Mouse (Mus musculus): Measurements from ENCODE around the gene Ptgr1. TPM values are rescaled to one million over a fixed set of nuclear protein-coding genes. Genes with fewer than 3 reads are reported as not detected.

Gene Ptgr1
- total and polyA plus RNA-seq, 2 experiments from 2014 or later, result 2.0 to 3.8 TPM

DNA sequence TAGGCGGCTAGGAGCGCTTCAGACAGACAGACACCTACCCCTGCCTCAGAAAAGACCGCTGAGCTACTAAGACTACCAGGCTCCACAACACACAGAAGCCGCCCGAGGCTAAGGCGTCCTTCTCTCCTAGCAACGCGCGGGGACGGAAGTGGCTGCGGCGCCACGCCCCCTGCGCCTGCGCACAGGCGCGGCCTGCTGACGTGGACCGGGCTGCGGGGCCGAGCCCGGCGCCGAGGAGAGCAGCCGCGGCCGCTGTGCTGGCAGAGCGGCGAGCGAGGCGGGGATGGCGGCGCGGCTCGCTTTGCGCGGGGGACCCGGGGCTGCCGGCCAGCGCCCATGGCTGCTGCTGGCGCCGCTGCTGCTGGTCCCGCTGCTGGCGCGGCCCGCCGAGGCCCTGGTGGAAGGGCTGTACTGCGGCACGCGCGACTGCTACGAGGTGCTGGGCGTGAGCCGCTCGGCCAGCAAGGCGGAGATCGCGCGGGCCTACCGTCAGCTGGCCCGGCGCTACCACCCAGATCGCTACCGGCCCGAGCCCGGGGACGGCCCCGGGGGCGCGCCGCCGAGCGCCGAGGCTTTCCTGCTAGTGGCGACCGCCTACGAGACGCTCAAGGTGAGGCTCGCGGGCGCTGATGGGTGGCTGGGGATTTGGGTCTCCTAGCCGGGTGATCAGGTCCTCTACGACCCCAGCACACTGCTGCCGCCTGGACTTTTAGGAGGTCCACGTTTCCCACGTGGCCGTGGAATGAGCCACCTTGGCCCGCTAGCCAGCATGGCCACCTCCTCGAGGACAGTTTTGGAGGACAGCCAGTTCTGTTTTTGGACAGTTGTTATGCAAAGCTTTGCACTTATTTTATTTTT, 16.3 kb upstream of the Ptgr1 start, which contains the start of gene Gm20503:
Gene Gm20503, plus strand, starts transcription at position 263 of the 858 bp plus-strand sequence.
- H3K9me3 ChIP-seq (ENCODE audit: low read length), result no peaks in the 10 kb centered on the region
- H3K4me1 ChIP-seq (ENCODE audit: insufficient read depth), result peaks cover 8% of the 10 kb centered on the region; the same call in 1 of the 2 replicates
- H3K4me2 ChIP-seq (ENCODE audit: low read depth), result peak within 1 kb of the TSS; percentile 93
- H3K9ac ChIP-seq, result peak within 1 kb of the TSS; percentile 76
- H3K27me3 ChIP-seq (ENCODE audit: insufficient read depth, low read length), result no peaks in the 10 kb centered on the region
- WGBS, result 2% methylated on average over 83 of the region's 89 CpGs
- ATAC-seq (peak; percentile 99), DNase-seq (peak; percentile 96)
- TF ChIP-seq CTCF (IDR thresholded peaks at IDR 0.05; ENCODE audit: low read depth), result no peak
- peak within 1 kb of the TSS; percentile 80 for H3K27ac ChIP-seq (ENCODE audit: low read depth, low read length)
- H3K4me3 ChIP-seq (ENCODE audit: low read depth, low read length), result peak within 1 kb of the TSS; percentile 72
- H3K36me3 ChIP-seq (ENCODE audit: insufficient read depth), result no peaks in the 10 kb centered on the region

DNA sequence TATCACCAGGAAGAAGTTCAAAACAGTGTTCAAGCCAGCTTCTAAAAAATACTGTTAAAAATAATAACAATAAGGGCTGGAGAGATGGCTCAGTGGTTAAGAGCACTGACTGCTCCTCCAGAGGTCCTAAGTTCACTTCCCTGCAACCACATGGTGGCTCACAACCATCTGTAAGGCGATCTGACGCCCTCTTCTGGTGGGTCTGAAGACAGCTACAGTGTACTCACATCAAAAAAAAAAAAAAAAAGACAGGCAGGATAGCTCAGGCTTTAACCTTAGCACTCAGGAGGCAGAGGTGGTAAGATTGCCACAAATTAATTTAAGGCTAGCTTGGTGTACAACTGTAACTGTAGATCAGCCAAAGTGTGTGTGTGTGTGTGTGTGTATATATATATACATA, 13.7 kb upstream of the Ptgr1 start:
- Histone ChIP-seq H3K9me3 (ENCODE audit: low read length) (no peaks in the 10 kb centered on the region), H3K4me1 (ENCODE audit: insufficient read depth) (peaks cover 8% of the 10 kb centered on the region; the same call in 1 of the 2 replicates), H3K36me3 (ENCODE audit: insufficient read depth) (no peaks in the 10 kb centered on the region), H3K4me3 (ENCODE audit: low read depth, low read length) (no peak overlapping the region), H3K27ac (ENCODE audit: low read depth, low read length) (no peak overlapping the region), H3K4me2 (ENCODE audit: low read depth) (no peak overlapping the region), H3K27me3 (ENCODE audit: insufficient read depth, low read length) (no peaks in the 10 kb centered on the region), H3K9ac (no peak overlapping the region)
- DNase-seq, result no peak
- ATAC-seq, result no peak
- TF ChIP-seq CTCF (IDR thresholded peaks at IDR 0.05; ENCODE audit: low read depth), result peak; percentile 43
- 2% methylated on average over 2 of the region's 2 CpGs for WGBS

DNA sequence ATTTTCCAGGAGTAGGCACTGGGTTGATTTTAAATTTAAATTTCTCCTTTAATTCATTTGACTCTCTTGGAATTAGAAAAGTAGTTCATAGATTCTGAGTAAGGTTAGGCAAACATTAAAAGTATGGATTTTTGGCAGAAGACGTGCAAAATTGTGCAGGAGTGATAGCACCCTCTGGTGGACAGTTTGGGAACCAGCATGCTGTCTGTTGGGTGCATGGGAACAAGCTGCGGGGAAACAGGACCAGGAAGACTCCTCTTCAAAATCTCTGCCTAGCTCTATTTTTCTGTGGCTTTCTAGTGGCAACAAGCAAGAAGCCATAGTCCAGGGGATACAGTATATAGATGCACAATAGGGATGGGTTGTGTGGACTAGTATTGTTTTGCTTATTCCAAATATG, 12.8 kb upstream of the Ptgr1 start:
- no peak for ATAC-seq
- 6% methylated on average over 2 of the region's 2 CpGs for WGBS

DNA sequence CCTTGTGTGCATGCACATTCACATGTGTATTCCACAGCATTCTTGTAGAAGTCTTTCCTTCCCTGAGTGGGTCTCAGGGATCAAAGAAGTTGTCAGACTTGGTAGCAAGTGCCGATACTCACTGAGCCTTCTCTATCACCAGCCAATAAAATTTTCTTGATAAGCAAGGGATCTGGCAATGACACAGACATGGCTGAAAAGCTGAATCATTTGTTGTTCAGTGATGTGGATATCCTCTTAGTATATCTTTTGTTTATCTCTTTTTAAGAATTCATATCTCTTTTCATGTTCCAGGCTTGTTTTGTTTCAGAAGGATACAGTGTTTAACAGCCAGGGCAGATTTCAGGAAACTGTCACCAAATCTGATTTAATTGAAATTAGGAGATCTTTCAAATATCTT, 11.8 kb upstream of the Ptgr1 start:
- Histone ChIP-seq H3K9ac (no peak overlapping the region), H3K36me3 (ENCODE audit: insufficient read depth) (no peaks in the 10 kb centered on the region), H3K27me3 (ENCODE audit: insufficient read depth, low read length) (no peaks in the 10 kb centered on the region), H3K4me1 (ENCODE audit: insufficient read depth) (0 out of 2 replicates have a peak, but pooled peaks cover under 1% of the 10 kb centered on the region), H3K27ac (ENCODE audit: low read depth, low read length) (no peak overlapping the region), H3K4me2 (ENCODE audit: low read depth) (no peak overlapping the region), H3K9me3 (ENCODE audit: low read length) (no peaks in the 10 kb centered on the region), H3K4me3 (ENCODE audit: low read depth, low read length) (no peak overlapping the region)
- DNase-seq, result no peak
- WGBS, result 70% methylated on average over 1 of the region's 1 CpGs
- TF ChIP-seq CTCF (IDR thresholded peaks at IDR 0.05; ENCODE audit: low read depth), result no peak
- no peak for ATAC-seq

More for the DNA sequence above, 12.8 kb upstream of the Ptgr1 start:
- H3K9me3 ChIP-seq (ENCODE audit: low read length), result no peaks in the 10 kb centered on the region
- H3K4me1 ChIP-seq (ENCODE audit: insufficient read depth), result peaks cover 8% of the 10 kb centered on the region; the same call in 1 of the 2 replicates
- no peak overlapping the region for H3K4me2 ChIP-seq (ENCODE audit: low read depth)
- H3K36me3 ChIP-seq (ENCODE audit: insufficient read depth), result no peaks in the 10 kb centered on the region
- H3K4me3 ChIP-seq (ENCODE audit: low read depth, low read length), result no peak overlapping the region
- TF ChIP-seq CTCF (IDR thresholded peaks at IDR 0.05; ENCODE audit: low read depth), result peak; percentile 90
- no peaks in the 10 kb centered on the region for H3K27me3 ChIP-seq (ENCODE audit: insufficient read depth, low read length)
- DNase-seq, result peak; percentile 86
- no peak overlapping the region for H3K27ac ChIP-seq (ENCODE audit: low read depth, low read length)
- H3K9ac ChIP-seq, result no peak overlapping the region

DNA sequence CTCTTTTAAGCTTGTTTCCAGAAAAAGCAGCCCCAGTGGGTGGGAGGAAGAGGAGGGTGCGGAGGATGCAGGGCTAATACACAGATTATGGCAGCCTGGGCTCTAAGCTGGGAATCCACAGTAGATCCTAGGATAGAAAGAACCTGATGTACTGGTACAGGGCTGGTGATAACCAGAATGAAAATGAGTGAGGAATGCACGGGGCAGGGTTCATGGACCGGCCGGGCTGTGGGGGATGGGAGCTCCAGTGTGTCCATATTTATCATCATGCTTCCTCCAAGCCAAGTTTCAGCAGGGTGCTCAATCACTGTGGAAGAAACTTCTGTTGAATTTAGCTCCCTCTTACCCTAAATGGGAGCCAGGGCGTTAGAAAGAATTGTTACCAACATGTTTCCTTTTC, 10.2 kb upstream of the Ptgr1 start:
- DNase-seq (no peak), ATAC-seq (no peak)
- no peaks in the 10 kb centered on the region for H3K27me3 ChIP-seq (ENCODE audit: insufficient read depth, low read length)
- no peaks in the 10 kb centered on the region for H3K36me3 ChIP-seq (ENCODE audit: insufficient read depth)
- no peaks in the 10 kb centered on the region for H3K9me3 ChIP-seq (ENCODE audit: low read length)
- no peak overlapping the region for H3K4me2 ChIP-seq (ENCODE audit: low read depth)
- no peak overlapping the region for H3K27ac ChIP-seq (ENCODE audit: low read depth, low read length)
- no peak for TF ChIP-seq CTCF (IDR thresholded peaks at IDR 0.05; ENCODE audit: low read depth)
- no peak overlapping the region for H3K9ac ChIP-seq
- WGBS, result 85% methylated on average over 5 of the region's 5 CpGs
- H3K4me1 ChIP-seq (ENCODE audit: insufficient read depth), result no peaks in the 10 kb centered on the region
- no peak overlapping the region for H3K4me3 ChIP-seq (ENCODE audit: low read depth, low read length)

DNA sequence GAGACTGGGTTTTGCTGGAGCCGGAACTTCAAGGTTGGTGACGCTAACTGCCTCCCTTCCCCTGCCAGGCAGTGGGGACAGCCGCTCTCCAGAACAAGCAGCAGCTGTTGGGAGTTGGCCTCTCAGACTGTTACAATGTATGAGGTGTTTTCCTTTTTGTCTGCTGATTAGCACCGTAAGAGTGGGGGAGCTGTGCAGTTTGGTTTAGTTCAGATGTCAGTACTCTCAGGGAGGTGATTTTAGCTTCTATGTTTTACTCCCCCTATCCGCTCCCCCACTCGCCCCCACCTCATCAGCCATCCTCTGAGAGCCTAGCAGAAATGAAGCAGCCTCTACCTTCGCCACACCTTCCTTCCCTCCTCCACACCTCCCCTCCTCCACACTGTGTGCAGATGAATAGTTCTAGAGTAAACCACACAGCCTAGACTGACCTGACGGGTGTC, 8.4 kb upstream of the Ptgr1 start:
- Histone ChIP-seq H3K4me3 (ENCODE audit: low read depth, low read length) (no peak overlapping the region), H3K9ac (no peak overlapping the region), H3K4me1 (ENCODE audit: insufficient read depth) (no peaks in the 10 kb centered on the region), H3K4me2 (ENCODE audit: low read depth) (no peak overlapping the region), H3K27me3 (ENCODE audit: insufficient read depth, low read length) (no peaks in the 10 kb centered on the region), H3K9me3 (ENCODE audit: low read length) (no peaks in the 10 kb centered on the region), H3K36me3 (ENCODE audit: insufficient read depth) (no peaks in the 10 kb centered on the region), H3K27ac (ENCODE audit: low read depth, low read length) (no peak overlapping the region)
- 77% methylated on average over 8 of the region's 8 CpGs for WGBS
- TF ChIP-seq CTCF (IDR thresholded peaks at IDR 0.05; ENCODE audit: low read depth), result no peak
- DNase-seq (no peak), ATAC-seq (no peak)

DNA sequence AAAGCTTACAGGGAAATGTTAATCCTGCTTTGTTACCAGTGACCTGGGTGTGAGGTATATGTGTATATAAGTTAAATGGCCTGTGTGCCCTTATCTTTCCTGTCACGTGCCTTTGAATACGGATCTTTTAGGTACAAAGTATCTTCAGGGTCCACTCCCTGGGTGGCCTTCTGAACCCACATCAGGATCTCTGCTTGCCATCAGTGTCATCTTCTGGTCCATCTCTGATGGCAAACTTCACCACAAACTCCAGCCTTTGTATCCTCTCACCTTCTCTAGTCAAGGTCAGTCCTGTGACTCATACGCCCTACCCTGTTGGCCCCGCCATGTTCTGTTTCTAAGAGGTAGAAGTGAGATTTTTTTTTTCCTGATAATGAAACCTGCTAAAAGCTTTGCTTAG, 7.8 kb upstream of the Ptgr1 start, which contains the start of gene Dnajc25:
Gene Dnajc25, plus strand, starts transcription at position 301 of the 400 bp plus-strand sequence.
- no peak for TF ChIP-seq CTCF (IDR thresholded peaks at IDR 0.05; ENCODE audit: low read depth)
- no peaks in the 10 kb centered on the region for H3K9me3 ChIP-seq (ENCODE audit: low read length)
- no peaks in the 10 kb centered on the region for H3K4me1 ChIP-seq (ENCODE audit: insufficient read depth)
- no peaks in the 10 kb centered on the region for H3K27me3 ChIP-seq (ENCODE audit: insufficient read depth, low read length)
- DNase-seq, result no peak
- ATAC-seq, result no peak
- H3K36me3 ChIP-seq (ENCODE audit: insufficient read depth), result no peaks in the 10 kb centered on the region
- 91% methylated on average over 4 of the region's 4 CpGs for WGBS
- H3K9ac ChIP-seq, result no peak within 1 kb of the TSS
- no peak within 1 kb of the TSS for H3K4me2 ChIP-seq (ENCODE audit: low read depth)
- no peak within 1 kb of the TSS for H3K27ac ChIP-seq (ENCODE audit: low read depth, low read length)
- H3K4me3 ChIP-seq (ENCODE audit: low read depth, low read length), result no peak within 1 kb of the TSS
